Mouse (Mus musculus) common myeloid progenitor, adult 5-6 weeks (primary cell): Measurements from ENCODE around the gene Ppfibp1. TPM values are rescaled to one million over a fixed set of nuclear protein-coding genes. Genes with fewer than 3 reads are reported as not detected.
A peak's percentile ranks its signal among the peaks of the same experiment; 100 is the strongest.

Experiments used
- ATAC-seq: replicated peaks from 2 replicates; pipeline ENCODE4 v1.8.0; 2016; ENCODE audit warnings: low read depth, mild to moderate bottlenecking, moderate TSS enrichment, inconsistent platforms; ENCODE audit not compliant: poor library complexity, severe bottlenecking
- total RNA-seq: library from RNA; stranded (forward); fragments of 200-1000, 187-1606 nt; gene quantifications from 2 replicates; pipeline ENCODE4 v1.2.3, GENCODE M21; 2017

Ppfibp1 gene
- total RNA-seq, 1 experiment from 2014 or later: 14.4 TPM

- ATAC-seq: peak; percentile 30
These were observed 67.2 kb downstream of the Ppfibp1 start for GRCm38 (mm10) chr6:146955475-146955874.

- ATAC-seq: peak; percentile 96
These were observed 67.6 kb downstream of the Ppfibp1 start for GRCm38 (mm10) chr6:146955896-146956295.

- ATAC-seq: no peak
These were observed 68.7 kb downstream of the Ppfibp1 start for GRCm38 (mm10) chr6:146956961-146957360.

DNA sequence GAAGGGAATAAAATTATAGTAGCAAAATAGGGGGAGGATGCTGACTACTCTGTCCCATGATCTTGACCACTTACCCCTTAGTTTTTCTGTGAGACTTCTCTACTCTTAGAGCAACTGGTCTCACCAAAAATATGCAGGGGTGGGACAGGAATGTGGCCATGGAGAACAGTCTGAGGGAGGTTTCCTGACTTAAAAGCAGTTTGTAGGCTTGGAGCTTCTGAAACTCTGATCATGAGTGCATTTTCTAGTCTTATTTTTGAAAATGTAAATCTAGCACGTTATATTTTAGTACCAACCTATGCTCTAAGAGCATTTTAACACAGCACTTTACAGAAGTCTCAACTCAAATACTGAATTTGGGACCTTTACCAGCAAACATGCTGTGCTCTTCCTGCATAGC lies 70.4 kb downstream of the Ppfibp1 start:
- no peak for ATAC-seq

DNA sequence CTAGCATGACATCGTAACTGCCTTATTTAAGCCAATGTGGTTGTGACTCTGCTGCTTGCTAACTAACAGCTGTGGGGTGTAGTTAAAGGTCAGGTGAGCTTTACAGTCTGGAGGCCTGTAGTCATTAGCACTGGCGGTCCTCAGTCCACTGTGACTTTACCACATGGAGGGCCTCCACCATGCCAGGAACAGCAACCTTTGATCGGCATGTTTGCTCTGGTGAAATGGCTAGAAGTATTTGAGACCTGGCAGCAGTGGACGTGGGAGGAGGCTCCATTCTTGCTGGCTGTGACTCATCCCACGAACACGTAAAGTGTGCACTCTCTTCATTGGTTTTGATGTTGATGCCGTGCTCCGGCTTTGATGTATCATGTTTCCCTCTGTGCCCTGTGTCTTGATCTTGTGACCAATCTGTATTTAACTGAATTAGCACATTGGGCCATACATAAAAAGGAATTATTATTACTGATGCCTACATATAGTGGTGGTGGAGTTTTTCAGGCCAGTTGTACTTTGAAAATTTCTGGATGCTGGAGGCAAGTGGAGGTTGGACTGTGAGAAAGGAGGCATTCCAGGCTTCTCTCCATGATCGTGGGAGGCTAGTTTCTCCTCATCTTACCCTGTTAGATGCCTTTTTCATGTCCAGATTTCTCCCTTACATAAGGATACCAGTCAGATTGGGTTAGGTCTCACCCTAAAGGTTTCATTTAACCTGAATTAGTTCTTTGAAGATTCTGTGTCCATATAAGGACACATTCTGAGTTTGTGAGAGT lies 71.8 kb downstream of the Ppfibp1 start:
- no peak for ATAC-seq

DNA sequence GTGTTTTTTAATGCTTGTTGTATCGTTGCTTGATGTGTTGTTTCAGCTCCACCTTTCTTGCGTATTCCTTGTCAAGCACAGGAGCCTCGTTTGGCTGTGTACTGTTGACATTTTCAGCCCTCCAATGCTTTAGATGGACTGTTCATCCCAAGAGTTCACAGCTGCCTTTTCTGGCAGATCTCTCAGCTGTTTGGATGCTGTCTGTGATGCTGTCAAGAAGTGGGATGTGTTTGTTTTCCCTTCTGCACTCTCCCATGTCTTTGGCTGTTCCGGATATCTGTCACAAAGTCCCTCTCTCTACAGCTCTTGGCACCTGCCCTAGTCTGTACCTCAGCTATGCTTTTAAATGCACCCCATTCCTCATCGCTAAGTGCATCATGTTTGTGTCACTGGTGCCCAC lies 72.7 kb downstream of the Ppfibp1 start:
- ATAC-seq: no peak

DNA sequence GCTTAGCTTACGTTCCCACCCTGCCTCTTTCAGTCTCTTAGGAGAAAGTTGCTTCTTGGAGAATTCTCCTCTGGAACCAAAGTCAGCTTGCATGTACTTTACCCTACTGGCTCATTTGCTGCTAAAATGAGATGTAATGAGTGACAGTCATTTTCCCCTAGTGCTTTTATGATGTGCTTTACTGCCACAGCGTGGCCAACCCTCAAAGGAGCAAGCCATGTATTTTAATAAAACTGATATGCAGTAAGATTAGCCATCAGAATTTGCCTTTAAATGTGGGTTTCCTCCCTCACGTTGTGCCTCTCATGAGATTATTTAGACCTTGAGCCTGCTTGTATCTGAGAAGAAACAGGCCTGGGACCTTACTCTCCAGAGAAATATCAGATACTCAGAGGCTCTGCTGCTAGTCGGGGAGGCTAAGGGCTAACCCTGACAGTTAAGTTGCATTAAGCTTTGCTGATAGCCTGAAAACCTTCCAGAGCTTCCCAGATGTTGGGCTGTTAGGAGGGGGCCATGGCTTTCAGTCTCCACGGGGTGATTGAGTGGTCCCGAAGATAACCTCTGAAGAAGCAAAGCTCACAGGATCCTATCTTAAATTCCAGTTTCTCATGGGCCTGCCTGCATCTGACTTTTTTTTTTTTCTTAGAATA lies 73.7 kb downstream of the Ppfibp1 start:
- peak; percentile 76 for ATAC-seq

GRCm38 (mm10) chr6:146963396-146964150 lies 75.3 kb downstream of the Ppfibp1 start:
- no peak for ATAC-seq

GRCm38 (mm10) chr6:146965139-146965772 lies 77.0 kb downstream of the Ppfibp1 start:
- no peak for ATAC-seq

DNA sequence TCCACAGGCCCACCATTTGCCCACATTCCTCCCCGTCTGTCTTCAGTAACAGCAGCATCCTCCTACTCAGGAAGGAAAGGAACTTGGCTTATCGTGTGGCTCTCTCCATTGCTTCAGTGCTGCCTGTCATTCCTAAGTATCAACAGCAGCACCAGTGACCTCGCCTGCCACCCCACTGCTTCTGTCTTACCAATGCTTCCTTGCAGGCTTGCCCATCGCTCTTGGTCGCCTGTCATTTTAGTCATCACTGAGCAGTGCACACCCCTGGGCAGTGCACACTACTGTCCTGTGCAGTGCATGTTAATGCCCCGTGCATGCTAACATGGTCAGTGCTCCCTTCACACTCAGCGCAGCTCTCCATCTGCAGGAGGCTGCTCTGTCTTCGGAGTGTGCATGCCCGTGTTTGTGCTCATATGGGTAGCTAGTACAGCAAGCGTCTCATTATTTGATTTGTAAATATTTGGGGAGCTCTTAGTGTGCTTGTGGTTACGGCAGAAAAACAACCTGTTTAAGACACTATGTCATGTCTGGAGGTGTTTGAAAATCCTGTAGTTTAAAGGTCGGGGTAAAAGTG lies 78.2 kb downstream of the Ppfibp1 start:
- ATAC-seq: no peak

DNA sequence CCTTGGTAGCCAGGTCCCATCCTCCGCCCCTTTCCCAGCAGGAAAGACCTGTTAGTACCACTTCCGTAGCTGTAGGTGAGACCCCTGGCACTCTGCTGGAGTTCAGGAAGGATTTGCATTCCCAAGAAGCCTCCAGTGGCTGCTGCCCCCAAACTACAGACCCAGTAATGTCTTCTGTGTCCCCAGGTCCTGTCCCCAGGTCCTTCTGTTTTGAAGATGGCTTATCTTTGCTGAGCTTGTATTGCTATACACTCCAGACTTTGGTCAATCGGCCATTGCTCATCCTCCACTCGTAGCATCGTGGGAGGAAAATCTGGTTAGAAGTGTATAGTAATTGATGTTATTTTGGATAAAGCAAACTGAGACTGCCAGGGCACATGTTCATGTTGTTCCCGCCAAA lies 79.5 kb downstream of the Ppfibp1 start:
- no peak for ATAC-seq

DNA sequence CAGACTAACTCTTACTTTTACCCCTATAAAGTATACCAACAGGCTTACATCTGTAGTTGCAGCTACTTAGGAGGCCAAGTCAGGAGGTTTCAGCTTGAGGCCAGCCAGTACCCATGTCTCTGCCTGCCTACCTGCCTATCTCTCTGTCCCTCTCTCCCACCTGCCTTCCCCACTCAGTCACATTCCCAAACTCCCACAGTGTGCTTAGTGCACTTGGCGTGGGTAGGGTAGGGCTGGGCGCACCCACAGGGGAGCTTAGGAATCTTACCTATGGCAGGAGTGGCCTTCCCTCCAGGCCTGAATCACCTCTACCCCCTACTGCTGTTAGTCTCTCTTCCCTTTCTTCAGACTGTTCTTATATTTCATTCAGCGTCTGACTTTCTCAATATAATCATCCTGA lies 82.5 kb downstream of the Ppfibp1 start:
- no peak for ATAC-seq

DNA sequence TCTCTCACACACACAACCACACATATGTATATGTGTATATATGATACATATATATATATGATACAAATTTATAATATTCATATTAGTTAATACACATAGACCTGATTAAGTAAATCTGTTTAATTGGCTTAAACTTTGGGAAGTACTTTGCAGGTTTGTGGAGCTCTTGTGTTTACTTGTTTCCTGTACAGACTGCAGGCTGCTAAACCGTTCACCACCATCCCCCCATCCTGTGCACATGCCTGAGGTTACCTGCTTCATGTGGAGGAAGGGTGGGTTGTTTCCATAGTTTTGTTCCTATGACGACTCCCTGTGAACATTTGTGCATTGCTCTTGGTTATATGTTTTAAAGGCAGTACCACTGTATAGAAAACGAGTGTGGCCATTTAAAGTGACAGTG lies 83.1 kb downstream of the Ppfibp1 start:
- no peak for ATAC-seq

DNA sequence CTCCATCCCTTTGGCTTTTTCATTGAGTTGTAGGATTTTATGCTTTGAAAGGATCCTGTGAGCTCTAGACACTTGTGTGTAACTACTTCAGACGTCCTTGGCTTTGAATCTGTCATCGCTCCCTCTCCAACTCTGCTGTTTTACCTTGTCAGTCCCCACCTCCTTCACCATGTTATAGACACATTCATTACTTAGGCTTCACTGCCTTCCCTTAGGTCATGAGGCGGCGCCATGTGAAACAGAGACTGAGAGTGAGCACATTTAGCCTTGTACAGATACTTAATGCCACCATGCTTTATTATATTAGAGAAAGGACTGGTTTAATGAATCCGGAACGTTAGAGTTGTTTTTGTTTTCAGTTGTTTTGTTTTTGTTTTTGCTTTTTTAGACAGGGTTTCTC lies 83.7 kb downstream of the Ppfibp1 start:
- ATAC-seq: no peak

- no peak for ATAC-seq
These were observed 84.5 kb downstream of the Ppfibp1 start for GRCm38 (mm10) chr6:146972740-146973139.

DNA sequence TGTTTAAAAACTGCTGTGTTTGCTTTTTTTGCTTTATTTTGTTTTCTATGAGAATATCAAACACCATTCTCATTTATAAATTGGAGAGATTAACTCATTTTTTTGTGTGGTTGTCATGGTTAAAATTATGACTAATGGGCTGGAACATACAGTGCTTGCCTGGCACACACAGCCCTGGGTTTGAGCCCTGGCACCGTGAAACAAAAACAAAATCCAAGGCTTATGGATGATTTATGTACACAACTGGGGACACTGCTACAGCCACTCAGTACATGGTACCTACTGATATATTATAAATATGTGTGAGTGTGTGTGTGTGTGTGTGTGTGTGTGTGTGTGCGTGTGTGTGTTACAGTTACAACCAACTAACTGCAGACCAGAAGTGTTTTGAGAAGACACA lies 85.1 kb downstream of the Ppfibp1 start:
- ATAC-seq: no peak

GRCm38 (mm10) chr6:146973830-146974229 lies 85.5 kb downstream of the Ppfibp1 start:
- ATAC-seq: no peak

- no peak for ATAC-seq
These were observed 88.2 kb downstream of the Ppfibp1 start for GRCm38 (mm10) chr6:146976446-146976845.

DNA sequence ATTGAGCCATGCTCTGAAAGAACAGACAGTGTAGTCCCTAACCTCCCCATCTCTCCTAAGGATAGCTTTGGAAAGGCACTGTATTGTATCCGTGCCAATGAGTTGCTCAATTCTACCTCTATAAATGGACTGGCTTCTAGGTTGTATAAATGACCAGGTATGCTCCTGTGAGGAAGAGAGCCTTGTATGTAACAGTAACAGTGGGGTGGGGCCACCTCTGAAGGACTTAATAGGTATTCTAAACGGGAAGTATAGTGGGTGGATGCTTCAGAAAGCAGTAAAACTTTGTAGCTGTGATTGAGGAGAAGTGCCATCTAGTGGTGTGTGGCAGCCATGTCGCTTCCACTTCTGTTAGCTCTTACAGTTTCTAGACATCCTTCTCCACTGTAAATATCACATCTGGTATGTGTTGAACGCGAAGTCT lies 90.4 kb downstream of the Ppfibp1 start:
- 0 out of 2 replicates have a peak, but pooled peaks have one; percentile 45 for ATAC-seq

DNA sequence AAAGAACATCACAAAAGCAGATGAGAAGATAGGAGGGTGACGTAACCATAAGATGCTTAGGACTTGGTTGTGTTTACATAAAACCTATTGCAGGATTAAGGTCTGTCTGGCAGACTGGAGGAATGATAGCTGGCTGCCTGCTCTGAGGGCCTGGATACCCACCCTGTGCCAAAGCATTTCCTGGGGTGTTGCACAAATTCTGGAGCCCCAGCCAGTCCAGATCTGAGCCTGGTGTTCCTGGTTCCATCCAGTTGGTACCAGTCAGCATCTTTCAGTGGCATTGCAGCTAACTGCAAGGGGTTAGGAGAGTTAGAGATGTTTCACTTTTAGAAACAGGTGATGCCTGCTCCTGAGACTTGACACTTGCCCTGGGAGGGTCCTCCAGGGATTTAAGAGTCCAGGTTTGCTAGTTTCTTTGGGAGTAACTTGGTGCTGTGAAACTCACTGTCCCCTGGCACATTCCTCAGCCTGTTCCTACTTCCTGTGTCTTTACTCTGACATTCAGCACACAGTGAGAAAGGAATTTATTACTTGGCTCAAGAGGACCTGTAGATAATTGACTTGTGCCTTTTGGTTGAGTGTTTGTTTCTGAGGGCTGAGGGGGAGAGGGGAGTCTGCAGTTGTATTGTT lies 90.9 kb downstream of the Ppfibp1 start:
- ATAC-seq: no peak
